Mouse (Mus musculus): ENCODE results near the gene Cfap97d1. TPM values are rescaled to one million over a fixed set of nuclear protein-coding genes. Genes with fewer than 3 reads are reported as not detected.

The Cfap97d1 gene
- total RNA-seq (2018; cell fraction: chromatin; rRNA removed), result not detected
- not detected for total RNA-seq (2018; cell fraction: cytosol; rRNA removed)
- total RNA-seq (2018; cell fraction: nucleus; rRNA removed), result not detected
- not detected in 3 replicates for polyA plus RNA-seq (2018)

GRCm38 (mm10) chr11:101984054-101985025 lies at the start of gene Cfap97d1:
Gene Cfap97d1 (plus strand): TSS chr11:101984279.
- Histone ChIP-seq H3K27ac (peak within 1 kb of the TSS; percentile 91), H3K4me3 (ENCODE audit: inconsistent target) (peak within 1 kb of the TSS; percentile 52)
- under 1% methylated on average over 69 of the region's 71 CpGs for WGBS (ENCODE audit: missing documents)

GRCm38 (mm10) chr11:101935743-101936142 lies 48.3 kb upstream of the Cfap97d1 start:
- H3K79me2 ChIP-seq (ENCODE audit: inconsistent target), result no peaks in the 10 kb centered on the region
- no peak overlapping the region for H3K4me3 ChIP-seq (ENCODE audit: inconsistent target)
- no peaks in the 10 kb centered on the region for H3K36me3 ChIP-seq (ENCODE audit: inconsistent target)
- 78% methylated on average over 3 of the region's 3 CpGs for WGBS (ENCODE audit: missing documents)
- H3K27ac ChIP-seq, result no peak overlapping the region

More at GRCm38 (mm10) chr11:101984054-101985025, at the start of gene Cfap97d1:
- H3K79me2 ChIP-seq (ENCODE audit: inconsistent target), result peaks cover 46% of the 10 kb centered on the region
- peaks cover 14% of the 10 kb centered on the region; the same call in 1 of the 2 replicates for H3K36me3 ChIP-seq (ENCODE audit: inconsistent target)

- WGBS (ENCODE audit: missing documents), result 76% methylated on average over 7 of the region's 7 CpGs
- Histone ChIP-seq H3K4me3 (ENCODE audit: inconsistent target) (no peak overlapping the region), H3K27ac (no peak overlapping the region), H3K79me2 (ENCODE audit: inconsistent target) (no peaks in the 10 kb centered on the region), H3K36me3 (ENCODE audit: inconsistent target) (no peaks in the 10 kb centered on the region)
Observed at GRCm38 (mm10) chr11:101936421-101936820, 47.7 kb upstream of the Cfap97d1 start.

- Histone ChIP-seq H3K4me3 (ENCODE audit: inconsistent target) (no peak overlapping the region), H3K36me3 (ENCODE audit: inconsistent target) (no peaks in the 10 kb centered on the region), H3K27ac (no peak overlapping the region), H3K79me2 (ENCODE audit: inconsistent target) (no peaks in the 10 kb centered on the region)
- WGBS (ENCODE audit: missing documents), result 5% methylated on average over 32 of the region's 32 CpGs
Observed at GRCm38 (mm10) chr11:101937108-101937507, 47.0 kb upstream of the Cfap97d1 start.

- H3K36me3 ChIP-seq (ENCODE audit: inconsistent target), result no peaks in the 10 kb centered on the region
- H3K27ac ChIP-seq, result no peak overlapping the region
- H3K79me2 ChIP-seq (ENCODE audit: inconsistent target), result no peaks in the 10 kb centered on the region
- WGBS (ENCODE audit: missing documents), result 18% methylated on average over 3 of the region's 3 CpGs
- H3K4me3 ChIP-seq (ENCODE audit: inconsistent target), result no peak overlapping the region
Observed at GRCm38 (mm10) chr11:101943055-101943454, 41.0 kb upstream of the Cfap97d1 start.

GRCm38 (mm10) chr11:101946525-101946924 lies 37.6 kb upstream of the Cfap97d1 start:
- no peaks in the 10 kb centered on the region for H3K79me2 ChIP-seq (ENCODE audit: inconsistent target)
- no peak overlapping the region for H3K27ac ChIP-seq
- WGBS (ENCODE audit: missing documents), result 59% methylated on average over 5 of the region's 5 CpGs
- no peak overlapping the region for H3K4me3 ChIP-seq (ENCODE audit: inconsistent target)
- H3K36me3 ChIP-seq (ENCODE audit: inconsistent target), result no peaks in the 10 kb centered on the region

- Histone ChIP-seq H3K4me3 (ENCODE audit: inconsistent target) (no peak overlapping the region), H3K36me3 (ENCODE audit: inconsistent target) (no peaks in the 10 kb centered on the region), H3K79me2 (ENCODE audit: inconsistent target) (no peaks in the 10 kb centered on the region), H3K27ac (no peak overlapping the region)
- 86% methylated on average over 5 of the region's 5 CpGs for WGBS (ENCODE audit: missing documents)
Observed at GRCm38 (mm10) chr11:101950021-101950420, 34.1 kb upstream of the Cfap97d1 start.

GRCm38 (mm10) chr11:101952541-101953341 lies 31.3 kb upstream of the Cfap97d1 start:
- H3K4me3 ChIP-seq (ENCODE audit: inconsistent target), result no peak overlapping the region
- no peaks in the 10 kb centered on the region for H3K36me3 ChIP-seq (ENCODE audit: inconsistent target)
- WGBS (ENCODE audit: missing documents), result 3% methylated on average over 24 of the region's 24 CpGs
- no peaks in the 10 kb centered on the region for H3K79me2 ChIP-seq (ENCODE audit: inconsistent target)
- peak overlapping the region; percentile 80 for H3K27ac ChIP-seq

- no peaks in the 10 kb centered on the region for H3K79me2 ChIP-seq (ENCODE audit: inconsistent target)
- H3K27ac ChIP-seq, result peak overlapping the region; percentile 80
- H3K4me3 ChIP-seq (ENCODE audit: inconsistent target), result no peak overlapping the region
- no peaks in the 10 kb centered on the region for H3K36me3 ChIP-seq (ENCODE audit: inconsistent target)
- WGBS (ENCODE audit: missing documents), result 13% methylated on average over 4 of the region's 4 CpGs
Observed at GRCm38 (mm10) chr11:101953441-101953840, 30.6 kb upstream of the Cfap97d1 start.

- Histone ChIP-seq H3K4me3 (ENCODE audit: inconsistent target) (no peak overlapping the region), H3K27ac (no peak overlapping the region), H3K79me2 (ENCODE audit: inconsistent target) (no peaks in the 10 kb centered on the region), H3K36me3 (ENCODE audit: inconsistent target) (no peaks in the 10 kb centered on the region)
- whole genome bisulfite sequencing (ENCODE audit: missing documents), result 60% methylated on average over 5 of the region's 5 CpGs
Observed at GRCm38 (mm10) chr11:101957476-101957875, 26.6 kb upstream of the Cfap97d1 start.

- no peak overlapping the region for H3K4me3 ChIP-seq (ENCODE audit: inconsistent target)
- no peaks in the 10 kb centered on the region for H3K79me2 ChIP-seq (ENCODE audit: inconsistent target)
- no peaks in the 10 kb centered on the region for H3K36me3 ChIP-seq (ENCODE audit: inconsistent target)
- H3K27ac ChIP-seq, result no peak overlapping the region
- 6% methylated on average over 11 of the region's 11 CpGs for WGBS (ENCODE audit: missing documents)
Observed at GRCm38 (mm10) chr11:101963043-101963442, 21.0 kb upstream of the Cfap97d1 start.

GRCm38 (mm10) chr11:101963473-101964291 lies 20.4 kb upstream of the Cfap97d1 start:
- Histone ChIP-seq H3K4me3 (ENCODE audit: inconsistent target) (no peak overlapping the region), H3K36me3 (ENCODE audit: inconsistent target) (no peaks in the 10 kb centered on the region), H3K79me2 (ENCODE audit: inconsistent target) (no peaks in the 10 kb centered on the region), H3K27ac (no peak overlapping the region)
- WGBS (ENCODE audit: missing documents), result under 1% methylated on average over 78 of the region's 78 CpGs

- H3K4me3 ChIP-seq (ENCODE audit: inconsistent target), result no peak overlapping the region
- no peaks in the 10 kb centered on the region for H3K36me3 ChIP-seq (ENCODE audit: inconsistent target)
- 48% methylated on average over 8 of the region's 8 CpGs for WGBS (ENCODE audit: missing documents)
- no peaks in the 10 kb centered on the region for H3K79me2 ChIP-seq (ENCODE audit: inconsistent target)
- no peak overlapping the region for H3K27ac ChIP-seq
Observed at GRCm38 (mm10) chr11:101964647-101965046, 19.4 kb upstream of the Cfap97d1 start.

GRCm38 (mm10) chr11:101965553-101965952 lies 18.5 kb upstream of the Cfap97d1 start:
- Histone ChIP-seq H3K36me3 (ENCODE audit: inconsistent target) (no peaks in the 10 kb centered on the region), H3K4me3 (ENCODE audit: inconsistent target) (no peak overlapping the region), H3K27ac (no peak overlapping the region), H3K79me2 (ENCODE audit: inconsistent target) (no peaks in the 10 kb centered on the region)
- 3% methylated on average over 2 of the region's 2 CpGs for WGBS (ENCODE audit: missing documents)

Data from macrophage (primary cell).